Mouse (Mus musculus) MEL (cell line): ENCODE results near the gene Rassf2. TPM values are rescaled to one million over a fixed set of nuclear protein-coding genes. Genes with fewer than 3 reads are reported as not detected.

Experiments used
- DNase-seq: peaks from one replicate; pipeline ENCODE4 v3.0.0; 2011; ENCODE audit warnings: low read depth, low spot score
- H3K27ac ChIP-seq: 2 replicates; pipeline ENCODE4 v1.5.1; 2012; ENCODE audit warnings: low read depth, mild to moderate bottlenecking, control low read depth, low read length, moderate library complexity; ENCODE audit not compliant: control insufficient read depth
- H3K27me3 ChIP-seq, 2 experiments: fragments of 150-350 bp in 1 of 2; sonication (generic) in 1 of 2; 2 replicates each; pipeline ENCODE4 v1.6.1; 2012; ENCODE audit warnings: low read length in 2 of 2, mild to moderate bottlenecking in 2 of 2, improper control_type of control experiment in 1 of 2, moderate library complexity in 1 of 2; ENCODE audit not compliant: insufficient read depth in 2 of 2, control insufficient read depth in 1 of 2
- H3K36me3 ChIP-seq, 2 experiments: 2 replicates each; pipeline ENCODE4 v1.6.1; 2012 to 2014; ENCODE audit warnings: low read length in 2 of 2, improper control_type of control experiment in 1 of 2, inconsistent platforms in 1 of 2, mild to moderate bottlenecking in 1 of 2; ENCODE audit not compliant: insufficient read depth in 2 of 2, control insufficient read depth in 1 of 2
- H3K4me1 ChIP-seq, 2 experiments: fragments of 150-350 bp in 1 of 2; sonication (generic) in 1 of 2; 2 replicates each; pipeline ENCODE4 v1.6.1; 2012; ENCODE audit warnings: low read length in 2 of 2, improper control_type of control experiment in 1 of 2, mild to moderate bottlenecking in 1 of 2; ENCODE audit not compliant: insufficient read depth in 2 of 2, control insufficient read depth in 1 of 2
- H3K4me3 ChIP-seq, 2 experiments: fragments of 150-350 bp in 1 of 2; sonication (generic) in 1 of 2; 2 replicates each; pipeline ENCODE4 v1.5.1; 2012; ENCODE audit warnings: low read depth in 2 of 2, low read length in 2 of 2, mild to moderate bottlenecking in 2 of 2, moderate library complexity in 2 of 2, control low read depth in 1 of 2, improper control_type of control experiment in 1 of 2; ENCODE audit not compliant: control insufficient read depth in 1 of 2, insufficient read depth in 1 of 2
- H3K79me2 ChIP-seq: 2 replicates; pipeline ENCODE4 v1.6.1; 2012; ENCODE audit warnings: mild to moderate bottlenecking, low read length, moderate library complexity; ENCODE audit not compliant: control insufficient read depth, poor library complexity, insufficient read depth
- H3K9ac ChIP-seq: 2 replicates; pipeline ENCODE4 v1.6.1; 2012; ENCODE audit warnings: low read depth, mild to moderate bottlenecking, control low read depth, low read length, moderate library complexity; ENCODE audit not compliant: control insufficient read depth, poor library complexity, severe bottlenecking
- H3K9me3 ChIP-seq: fragments of 150-350 bp; sonication (generic); replicated peaks from 2 replicates; pipeline ENCODE4 v1.6.1; 2012; ENCODE audit warnings: mild to moderate bottlenecking, low read length, improper control_type of control experiment, moderate library complexity; ENCODE audit not compliant: insufficient read depth
- BHLHE40 ChIP-seq: IDR thresholded peaks from 2 replicates; pipeline ENCODE4 v1.6.1; 2012; ENCODE audit warnings: low read depth, mild to moderate bottlenecking, inconsistent platforms, low read length, improper control_type of control experiment, borderline replicate concordance
- ETS1 ChIP-seq: IDR thresholded peaks from 2 replicates; pipeline ENCODE4 v1.6.1; 2012; ENCODE audit warnings: low read depth, mild to moderate bottlenecking, inconsistent platforms, low read length, improper control_type of control experiment, moderate library complexity
- GABPA ChIP-seq: IDR thresholded peaks from 2 replicates; pipeline ENCODE4 v1.6.1; 2012; ENCODE audit warnings: low read depth, mild to moderate bottlenecking, inconsistent platforms, low read length, improper control_type of control experiment, moderate library complexity
- GATA1 ChIP-seq: IDR thresholded peaks from 2 replicates; pipeline ENCODE4 v1.6.1; 2011; ENCODE audit warnings: low read depth, low read length, improper control_type of control experiment
- JUND ChIP-seq: IDR thresholded peaks from 2 replicates; pipeline ENCODE4 v1.6.1; 2011; ENCODE audit warnings: low read depth, mild to moderate bottlenecking, improper control_type of control experiment, low read length
- MYC ChIP-seq: IDR thresholded peaks from 2 replicates; pipeline ENCODE4 v1.6.1; 2011; ENCODE audit warnings: low read depth, mild to moderate bottlenecking, low read length, improper control_type of control experiment, moderate library complexity
- NELFE ChIP-seq: IDR thresholded peaks from 2 replicates; pipeline ENCODE4 v1.6.1; 2011; ENCODE audit warnings: low read depth, low read length, improper control_type of control experiment
- POLR2AphosphoS2 ChIP-seq: IDR thresholded peaks from 2 replicates; pipeline ENCODE4 v1.6.1; 2011; ENCODE audit warnings: low read length, improper control_type of control experiment
- RAD21 ChIP-seq: IDR thresholded peaks from 2 replicates; pipeline ENCODE4 v1.6.1; 2011; ENCODE audit warnings: mild to moderate bottlenecking, low read depth, low read length, improper control_type of control experiment
- SIN3A ChIP-seq: IDR thresholded peaks from 2 replicates; pipeline ENCODE4 v1.6.1; 2012; ENCODE audit warnings: low read length, improper control_type of control experiment, inconsistent platforms
- TAL1 ChIP-seq: IDR thresholded peaks from 2 replicates; pipeline ENCODE4 v1.6.1; 2012; ENCODE audit warnings: mild to moderate bottlenecking, inconsistent platforms, low read length, moderate library complexity, mixed read lengths
- TBP ChIP-seq: IDR thresholded peaks from 2 replicates; pipeline ENCODE4 v1.8.0; 2011; ENCODE audit warnings: low read depth, low read length, improper control_type of control experiment
- TCF12 ChIP-seq: IDR thresholded peaks from 2 replicates; pipeline ENCODE4 v1.6.1; 2014; ENCODE audit warnings: low read depth, mild to moderate bottlenecking, inconsistent platforms, low read length, improper control_type of control experiment, moderate library complexity
- UBTF ChIP-seq: IDR thresholded peaks from 2 replicates; pipeline ENCODE4 v1.6.1; 2012; ENCODE audit warnings: low read depth, mild to moderate bottlenecking, inconsistent platforms, low read length, improper control_type of control experiment, moderate library complexity, borderline replicate concordance; ENCODE audit not compliant: insufficient read depth
- USF1 ChIP-seq: IDR thresholded peaks from 2 replicates; pipeline ENCODE4 v1.6.1; 2014; ENCODE audit warnings: low read depth, mild to moderate bottlenecking, inconsistent platforms, low read length, improper control_type of control experiment, moderate library complexity
- ZKSCAN1 ChIP-seq: IDR thresholded peaks from 2 replicates; pipeline ENCODE4 v1.6.1; 2012; ENCODE audit warnings: low read depth, mild to moderate bottlenecking, inconsistent platforms, low read length, improper control_type of control experiment, moderate library complexity
- polyA plus RNA-seq, 2 experiments: library from polyadenylated mRNA; stranded (reverse) in 1 of 2; unstranded in 1 of 2; fragments of >175 nt in 1 of 2; fragments of >200 nt in 1 of 2; gene quantifications; 2 replicates each; pipeline versions ENCODE4 v1.2.1 to v1.2.4; 2012; ENCODE audit warnings: low replicate concordance in 2 of 2, low read depth in 1 of 2; ENCODE audit not compliant: insufficient read length in 2 of 2, insufficient read depth in 1 of 2, missing spikeins in 1 of 2
- total RNA-seq: library from RNA; depleted of rRNA; stranded (reverse); fragments of 300-350 nt; gene quantifications from 2 replicates; pipeline ENCODE4 v1.2.3, GENCODE M21; 2012

The Rassf2 gene
- total and polyA plus RNA-seq, 3 experiments, result 0.69 to 4.1 TPM; not detected in 1

- peak; percentile 65 for DNase-seq
- H3K27ac ChIP-seq, result no peak overlapping the region
- H3K9me3 ChIP-seq, result no peaks in the 10 kb centered on the region
- H3K4me3 ChIP-seq, result no peak overlapping the region
- no peaks in the 10 kb centered on the region for H3K27me3 ChIP-seq
- TF ChIP-seq TAL1 (no peak), TBP (peak; percentile 56; the same call in 1 of the 2 replicates), ETS1 (0 out of 2 replicates have a peak, but pooled peaks have one; percentile 9), TCF12 (peak; percentile 10; the same call in 1 of the 2 replicates), JUND (no peak)
- no peaks in the 10 kb centered on the region for H3K79me2 ChIP-seq
- H3K36me3 ChIP-seq, result peaks cover 0 to 17% of the 10 kb centered on the region in 2 experiments; a peak in 2 of 4 replicates
- peaks cover 10 to 32% of the 10 kb centered on the region in 2 experiments for H3K4me1 ChIP-seq
- H3K9ac ChIP-seq, result no peak overlapping the region
These were observed 21.7 kb upstream of the Rassf2 start for GRCm38 (mm10) chr2:132051798-132052197.

GRCm38 (mm10) chr2:132049921-132050320 is 19.9 kb upstream of the Rassf2 start:
- H3K4me1 ChIP-seq, result peaks cover 4 to 19% of the 10 kb centered on the region in 2 experiments
- no peak overlapping the region for H3K4me3 ChIP-seq
- TF ChIP-seq MYC (no peak), TBP (no peak), NELFE (no peak), RAD21 (no peak), TAL1 (no peak), POLR2AphosphoS2 (no peak), USF1 (no peak), GABPA (no peak), GATA1 (no peak), ZKSCAN1 (no peak), SIN3A (no peak), BHLHE40 (no peak), UBTF (no peak)
- no peak for DNase-seq
- H3K27me3 ChIP-seq, result peaks cover 0 to 1% of the 10 kb centered on the region in 2 experiments; a peak in 1 of 4 replicates
- no peaks in the 10 kb centered on the region for H3K79me2 ChIP-seq
- H3K27ac ChIP-seq, result no peak overlapping the region
- peaks cover 0 to 6% of the 10 kb centered on the region in 2 experiments; a peak in 2 of 4 replicates for H3K36me3 ChIP-seq
- H3K9ac ChIP-seq, result no peak overlapping the region
- no peaks in the 10 kb centered on the region for H3K9me3 ChIP-seq
